Mouse (Mus musculus): ENCODE measurements around the gene Kif5a.

GRCm38 (mm10) chr10:127288800-127289572 is 25.8 kb upstream of the Kif5a start, which contains the start of gene Mbd6:
- TF ChIP-seq CTCF (IDR thresholded peaks at IDR 0.05; ENCODE audit: borderline replicate concordance, insufficient read depth, low read depth, low read length) (no peak), POLR2A (IDR thresholded peaks at IDR 0.05; ENCODE audit: borderline replicate concordance, insufficient read depth, low read length) (0 out of 2 replicates have a peak, but pooled peaks have one; percentile 33)

Data from cerebellum, adult 2 months (tissue).